Mouse (Mus musculus): ENCODE measurements around the gene Itgax. TPM values are rescaled to one million over a fixed set of nuclear protein-coding genes. Genes with fewer than 3 reads are reported as not detected.

Itgax gene
- polyA plus RNA-seq, 1 experiment from 2014 or later, result 0.05 TPM

DNA sequence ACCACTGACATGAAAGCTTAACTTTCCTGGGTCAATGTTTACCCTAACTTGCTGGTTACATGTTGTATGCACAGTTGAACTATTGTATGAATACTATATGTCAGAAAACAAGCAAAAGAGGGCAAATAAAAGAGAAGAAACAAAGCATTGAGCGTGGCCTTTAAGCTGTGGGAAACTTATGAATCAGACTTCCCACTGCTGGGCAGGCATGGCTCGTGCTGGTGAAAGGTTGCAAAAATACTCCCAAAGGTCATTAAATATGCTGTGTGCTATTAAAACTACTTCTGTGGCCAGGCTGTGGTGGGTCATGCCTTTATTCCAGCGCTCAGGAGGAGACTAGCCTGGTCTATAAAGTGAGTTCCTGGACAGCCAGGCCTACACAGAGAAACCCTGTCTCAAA is 40.6 kb downstream of the Itgax start:
- H3K9ac ChIP-seq (replicated peaks), result no peak overlapping the region
- 72% methylated on average over 3 of the region's 3 CpGs for WGBS
- no peaks in the 10 kb centered on the region for H3K36me3 ChIP-seq
- H3K27ac ChIP-seq (replicated peaks), result no peak overlapping the region
- H3K9me3 ChIP-seq, result no peaks in the 10 kb centered on the region
- no peak overlapping the region for H3K4me2 ChIP-seq (replicated peaks)
- no peaks in the 10 kb centered on the region for H3K27me3 ChIP-seq
- no peaks in the 10 kb centered on the region for H3K4me1 ChIP-seq
- no peak for ATAC-seq (ENCODE audit: low FRiP score, low read depth)
- no peak overlapping the region for H3K4me3 ChIP-seq

DNA sequence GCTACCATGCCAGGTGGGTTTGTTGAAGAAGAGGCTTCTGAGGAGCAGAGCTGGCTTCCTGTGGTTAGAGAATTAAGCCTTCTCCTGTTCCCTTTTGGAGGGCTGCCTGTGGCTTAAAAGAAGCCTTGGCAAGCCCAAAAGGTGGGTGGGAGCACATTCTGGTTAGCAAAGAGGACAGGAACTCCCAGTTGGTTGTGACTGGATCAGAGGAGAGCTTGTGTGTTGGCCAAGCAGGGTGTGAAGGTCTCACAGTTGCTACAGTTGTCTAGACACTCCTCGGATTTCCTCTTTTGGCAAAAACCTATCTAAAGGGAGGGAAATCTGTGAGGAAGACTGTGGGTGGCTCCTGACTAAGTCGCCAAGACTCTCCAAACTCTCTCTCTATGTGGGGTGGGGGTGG is 49.0 kb downstream of the Itgax start:
- Histone ChIP-seq H3K9me3 (no peaks in the 10 kb centered on the region), H3K36me3 (no peaks in the 10 kb centered on the region), H3K4me1 (no peaks in the 10 kb centered on the region), H3K27me3 (no peaks in the 10 kb centered on the region), H3K9ac (replicated peaks) (no peak overlapping the region), H3K4me3 (no peak overlapping the region), H3K27ac (replicated peaks) (no peak overlapping the region), H3K4me2 (replicated peaks) (no peak overlapping the region)
- 77% methylated on average over 2 of the region's 2 CpGs for WGBS
- ATAC-seq (ENCODE audit: low FRiP score, low read depth), result no peak

- Histone ChIP-seq H3K36me3 (no peaks in the 10 kb centered on the region), H3K27me3 (no peaks in the 10 kb centered on the region), H3K9me3 (no peaks in the 10 kb centered on the region), H3K4me1 (no peaks in the 10 kb centered on the region), H3K27ac (replicated peaks) (no peak overlapping the region), H3K9ac (replicated peaks) (no peak overlapping the region), H3K4me2 (replicated peaks) (no peak overlapping the region), H3K4me3 (no peak overlapping the region)
- WGBS, result 81% methylated on average over 7 of the region's 7 CpGs
- no peak for ATAC-seq (ENCODE audit: low FRiP score, low read depth)
These were observed 50.8 kb downstream of the Itgax start for GRCm38 (mm10) chr7:128180126-128180525.

- Histone ChIP-seq H3K4me3 (no peak overlapping the region), H3K9me3 (no peaks in the 10 kb centered on the region), H3K36me3 (no peaks in the 10 kb centered on the region), H3K4me1 (no peaks in the 10 kb centered on the region), H3K4me2 (replicated peaks) (no peak overlapping the region), H3K27ac (replicated peaks) (no peak overlapping the region), H3K9ac (replicated peaks) (no peak overlapping the region), H3K27me3 (no peaks in the 10 kb centered on the region)
- 79% methylated on average over 6 of the region's 6 CpGs for whole genome bisulfite sequencing
- ATAC-seq (ENCODE audit: low FRiP score, low read depth), result no peak
These were observed 51.2 kb downstream of the Itgax start for GRCm38 (mm10) chr7:128180546-128180945.

DNA sequence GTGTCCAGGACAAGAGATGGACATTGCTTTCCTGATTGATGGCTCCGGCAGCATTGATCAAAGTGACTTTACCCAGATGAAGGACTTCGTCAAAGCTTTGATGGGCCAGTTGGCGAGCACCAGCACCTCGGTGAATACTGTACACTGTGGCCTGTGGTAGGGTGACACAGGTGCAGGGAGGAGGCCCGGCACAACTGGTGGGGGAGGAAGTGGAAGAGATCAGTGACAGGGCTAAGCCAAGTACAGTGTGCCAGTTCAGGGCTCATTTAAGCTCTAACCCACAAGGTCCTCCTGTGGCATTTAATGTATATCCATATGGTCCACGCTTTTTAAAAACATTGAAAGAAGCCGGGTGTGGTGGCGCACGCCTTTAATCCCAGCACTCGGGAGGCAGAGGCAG is 52.3 kb downstream of the Itgax start:
- no peak for ATAC-seq (ENCODE audit: low FRiP score, low read depth)
- H3K9me3 ChIP-seq, result no peaks in the 10 kb centered on the region
- 94% methylated on average over 10 of the region's 10 CpGs for WGBS

More for the DNA sequence above, 52.3 kb downstream of the Itgax start:
- no peaks in the 10 kb centered on the region for H3K27me3 ChIP-seq
- no peak overlapping the region for H3K27ac ChIP-seq (replicated peaks)
- no peak overlapping the region for H3K4me2 ChIP-seq (replicated peaks)
- no peaks in the 10 kb centered on the region for H3K36me3 ChIP-seq
- no peaks in the 10 kb centered on the region for H3K4me1 ChIP-seq
- H3K9ac ChIP-seq (replicated peaks), result no peak overlapping the region
- H3K4me3 ChIP-seq, result no peak overlapping the region

Other genes starting within 250 kb of the Itgax start
- 0.77 and 0.79 TPM in 2 replicates for gene Prss53, start 238.6 kb upstream of the Itgax start, polyA plus RNA-seq (2016; fragmentation: Nextera tagmentation; extraction: Ambion mirVana)
- not detected in 2 replicates for gene Gm21974, start 234.1 kb upstream of the Itgax start, polyA plus RNA-seq (2016; fragmentation: Nextera tagmentation; extraction: Ambion mirVana)
- gene Vkorc1, start 233.9 kb upstream of the Itgax start, polyA plus RNA-seq (2016; fragmentation: Nextera tagmentation; extraction: Ambion mirVana), result 42.7 and 54.4 TPM in 2 replicates
- gene Bckdk, start 225.5 kb upstream of the Itgax start, polyA plus RNA-seq (2016; fragmentation: Nextera tagmentation; extraction: Ambion mirVana), result 83.7 and 85.5 TPM in 2 replicates
- gene Kat8, start 217.0 kb upstream of the Itgax start, polyA plus RNA-seq (2016; fragmentation: Nextera tagmentation; extraction: Ambion mirVana), result 54.4 and 55.2 TPM in 2 replicates
- 0.43 and 1.3 TPM in 2 replicates for gene Prss8, start 199.4 kb upstream of the Itgax start, polyA plus RNA-seq (2016; fragmentation: Nextera tagmentation; extraction: Ambion mirVana)
- 9.3 and 10.4 TPM in 2 replicates for gene Prss36, start 182.8 kb upstream of the Itgax start, polyA plus RNA-seq (2016; fragmentation: Nextera tagmentation; extraction: Ambion mirVana)
- 518 and 540 TPM in 2 replicates for gene Fus, start 162.1 kb upstream of the Itgax start, polyA plus RNA-seq (2016; fragmentation: Nextera tagmentation; extraction: Ambion mirVana)
- gene Pycard, start 135.7 kb upstream of the Itgax start, polyA plus RNA-seq (2016; fragmentation: Nextera tagmentation; extraction: Ambion mirVana), result 8.0 and 9.1 TPM in 2 replicates
- not detected in 2 replicates for gene Trim72, start 125.6 kb upstream of the Itgax start, polyA plus RNA-seq (2016; fragmentation: Nextera tagmentation; extraction: Ambion mirVana)
- gene Itgam, start 66.9 kb upstream of the Itgax start, polyA plus RNA-seq (2016; fragmentation: Nextera tagmentation; extraction: Ambion mirVana), result 0.42 and 1.0 TPM in 2 replicates
- not detected in 2 replicates for gene Gm49368, start 66.9 kb upstream of the Itgax start, polyA plus RNA-seq (2016; fragmentation: Nextera tagmentation; extraction: Ambion mirVana)
- gene Itgad, start 24.8 kb downstream of the Itgax start, polyA plus RNA-seq (2016; fragmentation: Nextera tagmentation; extraction: Ambion mirVana), result not detected in 2 replicates
- not detected in 2 replicates for gene Cox6a2, start 76.8 kb downstream of the Itgax start, polyA plus RNA-seq (2016; fragmentation: Nextera tagmentation; extraction: Ambion mirVana)
- 16.3 and 16.7 TPM in 2 replicates for gene Armc5, start 107.8 kb downstream of the Itgax start, polyA plus RNA-seq (2016; fragmentation: Nextera tagmentation; extraction: Ambion mirVana)
- 13.2 TPM in 2 replicates for gene 9130023H24Rik, start 108.5 kb downstream of the Itgax start, polyA plus RNA-seq (2016; fragmentation: Nextera tagmentation; extraction: Ambion mirVana)
- gene Tgfb1i1, start 117.3 kb downstream of the Itgax start, polyA plus RNA-seq (2016; fragmentation: Nextera tagmentation; extraction: Ambion mirVana), result 39.6 and 50.5 TPM in 2 replicates
- gene Slc5a2, start 136.1 kb downstream of the Itgax start, polyA plus RNA-seq (2016; fragmentation: Nextera tagmentation; extraction: Ambion mirVana), result not detected in 2 replicates
- gene BC017158, start 168.6 kb downstream of the Itgax start, polyA plus RNA-seq (2016; fragmentation: Nextera tagmentation; extraction: Ambion mirVana), result 22.8 and 23.1 TPM in 2 replicates